Mouse (Mus musculus) kidney, embryonic 16.5 days (tissue): ENCODE measurements around the gene Ptprj. TPM values are rescaled to one million over a fixed set of nuclear protein-coding genes. Genes with fewer than 3 reads are reported as not detected.

Experiments used
- ATAC-seq: fragments of 200-750 bp; cut with Nextera tagmentation; 2 replicates; pipeline ENCODE4 v1.8.0; 2017; ENCODE audit warnings: moderate TSS enrichment; ENCODE audit not compliant: low FRiP score, low TSS enrichment
- H3K27ac ChIP-seq: fragments of 300-500 bp; sonication (generic); 2 replicates; pipeline ENCODE4 v1.5.1; 2014; ENCODE audit warnings: low read length
- H3K27me3 ChIP-seq: fragments of 300-500 bp; sonication (generic); 2 replicates; pipeline ENCODE4 v1.6.1; 2014; ENCODE audit warnings: low read length, control low read depth, mixed read lengths; ENCODE audit not compliant: insufficient read depth
- H3K36me3 ChIP-seq: fragments of 300-500 bp; sonication (generic); 2 replicates; pipeline ENCODE4 v1.6.1; 2014; ENCODE audit warnings: low read length, control low read depth, mixed read lengths; ENCODE audit not compliant: insufficient read depth
- H3K4me1 ChIP-seq: fragments of 300-500 bp; sonication (generic); 2 replicates; pipeline ENCODE4 v1.6.1; 2014; ENCODE audit warnings: low read length, control low read depth, mixed read lengths; ENCODE audit not compliant: insufficient read depth
- H3K4me2 ChIP-seq: fragments of 300-500 bp; sonication (generic); replicated peaks from 2 replicates; pipeline ENCODE4 v1.6.1; 2014; ENCODE audit warnings: low read depth, low read length
- H3K4me3 ChIP-seq: fragments of 300-500 bp; sonication (generic); 2 replicates; pipeline ENCODE4 v1.5.1; 2014; ENCODE audit warnings: mild to moderate bottlenecking, low read length
- H3K9ac ChIP-seq: fragments of 300-500 bp; sonication (generic); replicated peaks from 2 replicates; pipeline ENCODE4 v1.6.1; 2014; ENCODE audit warnings: low read length
- H3K9me3 ChIP-seq: fragments of 300-500 bp; sonication (generic); 2 replicates; pipeline ENCODE4 v1.6.1; 2016; ENCODE audit warnings: low read length, control low read depth
- WGBS: fragments of 180-500 bp; shearing (Covaris S2); extraction: QIAGEN DNeasy Blood & Tissue Kit; methylation state at CpG from one replicate; pipeline ENCODE4 v1.1.7; 2014; 5-methylcytosine and 5-hydroxymethylcytosine counted together
- polyA plus RNA-seq: library from polyadenylated mRNA; unstranded; fragments of >200 nt; fragmentation: Nextera tagmentation; extraction: Ambion mirVana; gene quantifications from 2 replicates; pipeline ENCODE4 v1.2.1, GENCODE M21; 2015

Ptprj gene
- polyA plus RNA-seq, 1 experiment from 2014 or later, result 7.0 TPM

DNA sequence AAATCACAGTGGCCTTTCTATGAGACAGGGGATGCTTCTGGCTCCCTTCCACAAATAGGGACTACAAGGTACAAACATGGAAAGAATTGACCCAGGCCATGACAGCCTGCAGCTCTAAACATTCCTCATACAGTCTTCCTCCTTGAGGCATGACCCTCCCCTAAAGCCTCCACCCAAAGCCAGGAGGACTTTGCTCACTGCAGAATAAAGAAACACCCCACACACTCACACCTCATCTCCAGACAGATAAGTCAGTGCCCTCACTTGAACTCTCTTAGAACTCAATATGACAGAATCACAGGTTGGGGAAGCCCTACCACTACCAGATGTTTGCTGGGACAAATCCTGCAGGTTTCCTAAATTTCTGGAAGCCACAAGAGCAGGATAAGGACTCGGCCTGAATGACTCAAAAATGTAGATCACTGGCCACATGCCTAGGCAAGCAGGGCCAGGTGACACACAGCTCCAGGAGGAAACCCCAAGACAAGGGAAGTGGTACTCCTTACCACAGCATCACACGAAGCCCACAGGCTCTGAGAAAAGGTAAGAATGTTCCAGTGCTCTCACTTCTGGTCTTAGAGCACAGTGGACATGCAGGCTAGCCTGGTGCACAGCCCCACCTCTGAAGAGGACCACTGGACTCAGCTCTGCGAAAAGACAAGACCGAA is 84.3 kb downstream of the Ptprj start:
- H3K27ac ChIP-seq, result no peak overlapping the region
- no peaks in the 10 kb centered on the region for H3K36me3 ChIP-seq
- no peak overlapping the region for H3K9ac ChIP-seq
- no peak overlapping the region for H3K4me2 ChIP-seq
- H3K9me3 ChIP-seq, result no peaks in the 10 kb centered on the region
- H3K4me3 ChIP-seq, result no peak overlapping the region
- no peaks in the 10 kb centered on the region for H3K4me1 ChIP-seq
- no peak for ATAC-seq
- H3K27me3 ChIP-seq, result no peaks in the 10 kb centered on the region
- WGBS, result 87% methylated on average over 4 of the region's 4 CpGs

DNA sequence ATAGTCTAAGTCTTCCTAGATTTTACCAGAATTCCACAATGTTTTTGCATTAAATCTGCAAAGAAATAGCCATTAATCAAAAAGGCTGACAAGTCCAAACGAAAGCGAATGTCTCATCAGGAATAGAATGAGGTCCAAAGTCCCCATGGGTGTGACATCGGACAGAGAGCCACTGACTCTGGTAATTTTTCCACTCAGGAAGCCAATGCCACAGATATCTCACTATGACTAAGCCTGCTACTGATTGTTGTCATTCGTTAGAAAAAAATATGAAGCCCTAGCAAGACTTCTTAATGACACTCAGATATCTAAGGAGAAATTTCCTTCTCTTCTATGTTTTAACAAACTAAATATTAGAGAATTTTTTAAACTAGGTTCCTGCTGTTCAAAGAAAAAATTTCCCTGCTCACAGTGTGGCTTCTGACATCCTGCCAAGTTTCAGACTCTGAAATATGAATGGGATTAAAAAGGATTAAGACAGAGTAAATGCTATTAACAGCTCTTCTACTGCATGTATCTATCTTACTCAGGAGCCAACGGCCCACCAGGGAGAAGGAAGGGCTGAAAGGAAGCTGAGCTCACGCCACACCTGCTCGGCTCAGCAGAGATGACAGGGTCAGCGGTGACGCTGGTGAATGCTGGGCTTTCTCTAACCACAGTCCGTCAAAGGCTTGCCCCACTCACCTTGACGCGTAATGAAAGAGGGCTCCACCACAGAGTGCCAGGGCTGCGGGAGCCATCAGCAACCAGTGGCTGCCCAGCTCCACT is 90.0 kb downstream of the Ptprj start:
- Histone ChIP-seq H3K27me3 (no peaks in the 10 kb centered on the region), H3K4me1 (peaks cover 22% of the 10 kb centered on the region), H3K27ac (no peak overlapping the region), H3K36me3 (no peaks in the 10 kb centered on the region), H3K4me3 (no peak overlapping the region), H3K4me2 (no peak overlapping the region), H3K9ac (no peak overlapping the region), H3K9me3 (no peaks in the 10 kb centered on the region)
- ATAC-seq, result no peak
- WGBS, result 58% methylated on average over 13 of the region's 13 CpGs

DNA sequence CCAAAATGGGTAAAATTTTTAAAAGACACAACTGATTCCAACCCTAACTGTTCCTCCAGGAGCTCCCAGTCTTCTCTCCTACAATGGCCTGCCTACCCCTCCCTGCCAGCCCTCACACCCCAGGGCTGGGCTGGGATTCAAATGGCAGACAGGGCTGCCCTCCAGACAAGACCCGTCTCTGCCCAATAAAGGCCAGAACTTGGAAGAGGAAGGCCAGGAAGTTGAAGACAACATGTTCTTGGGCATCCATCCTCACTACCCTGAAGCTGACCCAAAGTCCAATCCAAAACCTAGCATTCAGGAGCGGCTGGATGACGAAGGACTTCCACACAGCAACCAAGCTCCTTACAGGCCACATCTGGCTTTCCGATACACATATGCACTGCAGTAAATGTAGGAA is 90.6 kb downstream of the Ptprj start:
- Histone ChIP-seq H3K4me2 (no peak overlapping the region), H3K4me1 (peaks cover 23% of the 10 kb centered on the region), H3K27me3 (no peaks in the 10 kb centered on the region), H3K4me3 (no peak overlapping the region), H3K36me3 (no peaks in the 10 kb centered on the region), H3K9ac (no peak overlapping the region), H3K9me3 (no peaks in the 10 kb centered on the region), H3K27ac (no peak overlapping the region)
- no peak for ATAC-seq
- 76% methylated on average over 4 of the region's 4 CpGs for WGBS

DNA sequence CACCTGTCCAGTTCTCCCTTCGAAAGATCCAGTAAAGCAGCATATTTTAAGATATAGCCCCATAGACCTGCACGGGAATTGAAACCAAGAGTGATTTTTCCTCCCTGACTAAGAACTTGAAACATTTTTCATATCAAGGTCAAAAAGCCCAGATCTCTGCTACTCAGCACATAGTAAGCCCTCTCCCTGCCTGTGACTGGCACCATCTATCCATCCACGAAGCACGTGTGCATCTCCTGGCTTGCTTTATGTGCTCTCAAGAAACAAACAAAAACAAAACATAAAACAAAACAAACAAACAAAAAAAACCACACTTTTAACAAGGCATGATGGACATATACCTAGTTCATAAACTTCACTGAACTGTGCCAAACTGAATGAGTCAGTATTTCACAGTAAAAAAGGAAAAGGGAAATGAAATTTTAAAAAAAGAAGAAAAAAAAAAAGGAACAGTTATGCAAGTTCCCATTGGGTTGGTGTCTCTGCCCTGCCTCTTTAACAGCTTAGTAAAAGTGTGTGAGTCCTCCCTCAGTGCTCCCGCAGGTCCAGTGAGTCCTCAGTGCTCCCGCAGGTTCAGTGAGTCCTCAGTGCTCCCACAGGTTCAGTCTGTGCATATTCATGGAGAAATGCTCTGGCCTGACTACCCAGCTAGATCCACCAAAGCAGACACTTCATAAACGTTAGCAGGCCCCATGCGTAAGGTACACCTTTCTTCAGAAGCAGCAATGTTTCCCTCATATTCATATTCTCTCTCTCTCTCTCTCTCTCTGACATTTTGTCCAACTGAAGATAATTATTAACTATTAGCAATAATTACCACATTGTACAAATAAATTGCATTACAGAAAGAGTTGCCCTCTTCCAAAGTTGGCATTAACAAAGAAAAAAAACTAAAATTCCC is 91.5 kb downstream of the Ptprj start:
- ATAC-seq, result no peak
- 89% methylated on average over 8 of the region's 8 CpGs for WGBS
- Histone ChIP-seq H3K4me1 (peaks cover 23% of the 10 kb centered on the region), H3K4me2 (no peak overlapping the region), H3K36me3 (no peaks in the 10 kb centered on the region), H3K9ac (no peak overlapping the region), H3K27me3 (no peaks in the 10 kb centered on the region), H3K27ac (no peak overlapping the region), H3K9me3 (no peaks in the 10 kb centered on the region), H3K4me3 (no peak overlapping the region)

DNA sequence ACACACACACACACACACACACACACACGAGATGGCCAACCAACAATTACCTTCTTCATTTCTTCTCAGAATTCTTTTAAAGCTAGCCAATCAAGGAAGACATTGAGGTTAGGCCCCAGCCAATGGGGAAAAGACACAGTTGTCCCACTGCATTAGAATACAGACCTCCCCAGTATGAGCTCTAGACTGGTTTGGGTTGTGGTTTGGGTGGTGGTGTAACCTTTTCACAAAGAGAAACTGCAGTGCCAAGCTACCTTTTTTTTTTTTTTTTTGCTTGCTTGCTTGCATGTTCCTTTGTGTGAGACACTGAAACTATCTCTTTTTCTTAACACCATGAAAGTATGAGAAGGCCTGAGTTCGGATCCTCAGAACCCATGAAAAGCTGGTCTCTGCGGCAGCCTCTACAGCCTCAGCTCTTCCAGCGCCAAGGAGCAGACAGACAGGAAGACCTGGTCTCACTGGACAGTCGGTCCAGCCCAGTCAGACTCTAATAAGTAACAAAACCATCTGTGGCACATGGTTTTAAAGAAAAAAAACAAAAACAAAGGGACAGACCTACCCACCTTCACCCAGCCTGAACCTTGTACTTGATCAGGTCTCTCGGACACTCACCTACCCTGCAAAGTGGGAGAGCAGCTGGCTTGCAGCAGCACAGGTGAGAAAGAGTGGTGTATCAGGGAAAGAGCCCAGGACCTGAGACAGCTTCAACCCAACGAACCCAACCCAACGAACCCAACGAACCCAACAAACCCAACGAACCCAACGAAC is 92.8 kb downstream of the Ptprj start:
- H3K4me3 ChIP-seq, result no peak overlapping the region

DNA sequence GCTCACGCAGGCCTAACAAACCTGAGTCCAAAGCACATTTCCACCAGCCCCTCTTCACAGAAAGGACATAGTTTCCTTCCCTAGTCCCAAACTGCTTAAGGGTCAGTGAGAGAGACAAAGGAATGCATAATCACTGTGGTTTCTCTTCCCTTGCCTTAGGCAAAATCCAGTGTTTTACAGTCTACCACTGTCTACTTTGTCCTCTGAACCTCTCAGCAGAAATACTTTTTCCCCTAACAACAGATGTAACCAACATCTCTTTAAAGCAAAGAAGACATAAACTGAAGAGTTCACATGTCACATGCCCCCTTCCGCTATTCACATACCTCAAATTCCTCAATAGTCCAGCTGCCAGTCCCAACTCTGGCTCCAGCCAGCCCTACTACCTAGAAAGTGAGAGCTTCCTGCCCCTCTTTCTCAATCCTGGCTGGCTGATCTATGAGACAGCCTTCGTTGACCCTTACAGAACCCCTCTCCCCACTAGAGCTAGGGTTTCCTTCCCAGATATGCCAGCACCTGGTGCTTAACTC is 94.2 kb downstream of the Ptprj start:
- no peaks in the 10 kb centered on the region for H3K36me3 ChIP-seq
- H3K27me3 ChIP-seq, result no peaks in the 10 kb centered on the region
- H3K4me3 ChIP-seq, result no peak overlapping the region
- no peak overlapping the region for H3K4me2 ChIP-seq
- H3K4me1 ChIP-seq, result peaks cover 23% of the 10 kb centered on the region
- peak; percentile 43; the same call in 1 of the 2 replicates for ATAC-seq
- WGBS, result 50% methylated on average over 3 of the region's 3 CpGs
- H3K27ac ChIP-seq, result peak overlapping the region; percentile 35; the same call in 1 of the 2 replicates
- H3K9me3 ChIP-seq, result no peaks in the 10 kb centered on the region
- no peak overlapping the region for H3K9ac ChIP-seq

More for the DNA sequence above, 92.8 kb downstream of the Ptprj start:
- Histone ChIP-seq H3K4me2 (no peak overlapping the region), H3K27me3 (no peaks in the 10 kb centered on the region), H3K4me1 (peaks cover 23% of the 10 kb centered on the region), H3K27ac (no peak overlapping the region), H3K36me3 (no peaks in the 10 kb centered on the region), H3K9me3 (no peaks in the 10 kb centered on the region), H3K9ac (no peak overlapping the region)
- no peak for ATAC-seq
- 86% methylated on average over 11 of the region's 11 CpGs for WGBS

DNA sequence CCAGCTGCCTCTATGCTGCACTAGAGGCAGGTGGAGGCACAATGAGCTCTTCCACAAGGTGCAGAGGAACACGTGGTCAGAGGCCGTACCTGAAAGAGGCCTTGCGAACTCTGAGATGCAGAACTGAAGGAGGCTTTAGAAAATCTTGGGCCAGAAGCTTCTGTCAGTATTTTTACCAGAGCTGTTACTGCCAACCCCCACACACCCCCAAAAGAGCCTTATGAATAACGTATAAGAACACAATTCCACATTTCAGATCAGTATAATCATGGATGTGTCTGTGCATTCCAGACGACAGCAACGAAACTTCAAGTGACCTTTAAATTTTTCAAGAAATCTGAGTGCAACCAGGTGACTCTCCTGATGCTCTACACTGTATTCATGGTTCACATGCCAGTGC is 98.9 kb downstream of the Ptprj start:
- Histone ChIP-seq H3K9ac (no peak overlapping the region), H3K4me1 (peaks cover 27% of the 10 kb centered on the region), H3K9me3 (no peaks in the 10 kb centered on the region), H3K4me3 (no peak overlapping the region), H3K27ac (no peak overlapping the region), H3K36me3 (no peaks in the 10 kb centered on the region), H3K4me2 (no peak overlapping the region), H3K27me3 (no peaks in the 10 kb centered on the region)
- WGBS, result 83% methylated on average over 6 of the region's 6 CpGs
- no peak for ATAC-seq

DNA sequence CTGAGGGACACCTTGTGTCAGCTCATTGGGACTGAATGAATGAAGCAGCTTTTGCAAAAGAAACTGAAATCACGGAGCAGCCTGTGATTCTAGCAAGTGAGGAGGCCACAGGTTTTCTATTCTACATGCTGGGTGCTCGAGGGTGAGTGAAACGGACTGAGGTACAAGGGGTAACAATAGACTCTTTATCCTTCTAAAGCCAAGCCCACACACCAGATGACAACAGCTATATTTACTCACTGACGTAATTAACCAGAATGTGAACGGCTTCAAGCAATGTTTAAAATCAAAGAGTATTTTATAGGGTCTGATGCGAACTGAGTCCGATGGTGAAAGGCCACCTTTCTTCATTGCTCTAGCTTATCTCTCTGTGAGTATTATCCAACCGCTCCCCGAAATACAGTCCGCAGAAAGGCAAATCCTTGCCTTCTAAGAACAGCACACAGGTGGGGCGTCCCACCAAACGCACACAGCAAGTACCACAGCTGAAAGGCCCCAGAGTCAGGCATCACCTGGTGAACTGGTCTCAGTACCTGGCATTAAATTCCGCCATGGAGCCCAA is 99.6 kb downstream of the Ptprj start:
- Histone ChIP-seq H3K4me1 (peaks cover 21% of the 10 kb centered on the region), H3K9ac (no peak overlapping the region), H3K27ac (no peak overlapping the region), H3K4me2 (no peak overlapping the region), H3K27me3 (no peaks in the 10 kb centered on the region), H3K9me3 (no peaks in the 10 kb centered on the region), H3K4me3 (no peak overlapping the region), H3K36me3 (no peaks in the 10 kb centered on the region)
- 72% methylated on average over 13 of the region's 13 CpGs for WGBS
- no peak for ATAC-seq

DNA sequence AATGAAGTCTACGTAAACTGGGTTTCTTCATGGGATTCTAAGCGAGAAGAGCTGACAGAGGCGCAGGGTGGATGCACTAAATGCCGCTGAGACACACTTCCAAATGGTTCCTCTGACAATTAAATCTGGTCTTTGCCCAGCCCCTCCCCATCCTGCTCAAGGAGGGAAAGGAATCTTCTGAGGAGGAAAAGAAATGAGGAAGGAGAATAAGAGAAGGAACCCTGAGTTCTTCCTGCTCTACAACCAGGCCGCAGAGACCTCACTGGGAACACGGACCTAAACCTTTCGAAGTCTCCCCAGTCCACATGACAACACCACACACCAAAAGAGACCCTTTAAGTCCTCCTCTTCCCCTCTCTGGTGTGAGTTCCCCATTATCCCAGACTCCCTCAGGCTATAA is 101.9 kb downstream of the Ptprj start:
- Histone ChIP-seq H3K4me1 (peaks cover 29% of the 10 kb centered on the region), H3K27me3 (no peaks in the 10 kb centered on the region), H3K4me2 (no peak overlapping the region), H3K36me3 (no peaks in the 10 kb centered on the region), H3K4me3 (no peak overlapping the region), H3K27ac (no peak overlapping the region), H3K9me3 (no peaks in the 10 kb centered on the region), H3K9ac (no peak overlapping the region)
- no peak for ATAC-seq
- 88% methylated on average over 7 of the region's 7 CpGs for WGBS
